Mouse (Mus musculus): ENCODE results near the gene Bves. TPM values are rescaled to one million over a fixed set of nuclear protein-coding genes. Genes with fewer than 3 reads are reported as not detected.

Gene Bves
- polyA plus RNA-seq, 1 experiment from 2014 or later, result 0.75 TPM

DNA sequence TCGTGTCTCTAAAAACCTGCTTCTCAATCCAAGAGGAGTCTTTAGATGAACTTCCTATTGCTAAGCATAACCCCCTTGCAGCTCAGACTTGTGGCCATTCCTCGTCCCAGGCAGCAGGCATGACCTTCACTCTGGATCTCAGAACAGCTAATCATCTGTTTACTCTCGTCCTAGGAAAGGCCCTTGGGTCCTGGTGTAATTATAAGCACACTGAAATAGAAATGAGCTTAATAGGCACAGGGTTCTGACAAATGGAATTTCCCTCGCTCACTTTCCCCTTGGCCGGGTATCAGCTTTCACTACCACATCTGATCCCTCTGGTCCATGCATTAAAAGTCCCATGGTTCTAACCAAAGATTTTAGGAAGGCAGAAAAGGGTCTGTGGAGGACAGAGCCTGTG lies 27.8 kb downstream of the Bves start:
- no peak overlapping the region for H3K27ac ChIP-seq
- H3K9ac ChIP-seq, result no peak overlapping the region
- H3K4me3 ChIP-seq, result no peak overlapping the region
- no peaks in the 10 kb centered on the region for H3K36me3 ChIP-seq (ENCODE audit: poor library complexity, severe bottlenecking)
- no peak overlapping the region for H3K4me2 ChIP-seq
- no peaks in the 10 kb centered on the region for H3K9me3 ChIP-seq (replicated peaks)
- 41% methylated on average over 5 of the region's 5 CpGs for WGBS
- H3K27me3 ChIP-seq, result no peaks in the 10 kb centered on the region
- H3K4me1 ChIP-seq, result peaks cover 14% of the 10 kb centered on the region; the same call in 1 of the 2 replicates
- no peak for ATAC-seq

DNA sequence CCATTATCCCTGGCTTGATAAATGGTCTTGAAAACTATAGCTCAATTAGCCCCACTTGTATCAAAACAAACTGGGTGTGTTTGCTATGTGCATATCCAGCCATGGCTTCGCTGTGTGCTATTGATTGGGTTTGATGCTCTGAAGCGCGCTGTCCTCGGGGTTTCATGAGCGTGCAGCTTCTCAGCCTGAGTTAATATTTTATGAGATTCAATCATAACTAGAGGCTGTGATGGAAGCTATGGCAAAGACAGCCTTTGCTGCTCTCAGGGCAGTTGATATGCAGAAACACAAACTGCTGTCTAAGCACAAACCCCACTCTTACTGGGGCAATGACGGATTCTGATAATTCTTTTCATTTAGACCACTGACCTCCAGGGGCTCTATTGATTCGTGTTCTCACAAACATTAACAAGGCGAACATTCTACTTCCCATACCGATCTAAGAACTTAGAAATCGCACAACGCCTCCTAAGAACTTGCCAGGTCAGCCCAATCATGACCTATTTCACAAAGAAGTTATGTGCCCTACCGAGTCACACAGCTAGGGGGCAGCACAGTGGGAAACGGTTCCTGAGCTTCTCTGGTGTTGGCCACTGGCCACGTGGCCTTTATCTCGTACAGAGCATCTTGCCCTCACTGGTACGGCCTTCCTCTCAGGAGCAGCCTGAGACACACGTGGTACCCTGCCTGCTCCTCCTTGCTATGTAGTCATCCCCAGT lies 31.6 kb downstream of the Bves start:
- no peak overlapping the region for H3K4me3 ChIP-seq
- no peaks in the 10 kb centered on the region for H3K27me3 ChIP-seq
- 87% methylated on average over 17 of the region's 17 CpGs for WGBS
- ATAC-seq, result no peak
- no peaks in the 10 kb centered on the region for H3K36me3 ChIP-seq (ENCODE audit: poor library complexity, severe bottlenecking)
- H3K9me3 ChIP-seq (replicated peaks), result no peaks in the 10 kb centered on the region
- no peak overlapping the region for H3K4me2 ChIP-seq
- H3K9ac ChIP-seq, result no peak overlapping the region
- peaks cover 14% of the 10 kb centered on the region; the same call in 1 of the 2 replicates for H3K4me1 ChIP-seq
- H3K27ac ChIP-seq, result no peak overlapping the region

DNA sequence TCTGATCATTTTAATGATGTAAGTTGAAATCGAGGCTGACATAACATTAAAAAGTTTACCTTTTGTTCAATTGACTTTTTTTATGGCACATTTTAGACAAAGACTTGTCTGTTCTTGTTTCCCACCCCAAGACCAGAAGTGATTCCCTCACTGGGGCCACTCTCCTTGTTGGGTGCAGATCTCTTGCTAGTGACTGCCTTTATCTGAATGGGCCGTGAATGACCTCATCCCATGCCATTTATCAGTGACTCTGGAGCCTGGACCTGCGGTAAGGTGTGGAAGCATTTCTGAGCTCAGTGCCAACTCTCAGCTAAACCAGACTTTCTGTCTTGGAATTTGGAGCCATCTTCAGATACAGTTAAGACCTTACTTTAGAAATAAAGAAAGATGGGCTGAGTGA lies 34.1 kb downstream of the Bves start:
- Histone ChIP-seq H3K9ac (no peak overlapping the region), H3K36me3 (ENCODE audit: poor library complexity, severe bottlenecking) (no peaks in the 10 kb centered on the region), H3K4me2 (no peak overlapping the region), H3K27ac (no peak overlapping the region), H3K4me3 (no peak overlapping the region), H3K4me1 (no peaks in the 10 kb centered on the region), H3K9me3 (replicated peaks) (no peaks in the 10 kb centered on the region), H3K27me3 (no peaks in the 10 kb centered on the region)
- 92% methylated on average over 3 of the region's 3 CpGs for WGBS
- ATAC-seq, result no peak

DNA sequence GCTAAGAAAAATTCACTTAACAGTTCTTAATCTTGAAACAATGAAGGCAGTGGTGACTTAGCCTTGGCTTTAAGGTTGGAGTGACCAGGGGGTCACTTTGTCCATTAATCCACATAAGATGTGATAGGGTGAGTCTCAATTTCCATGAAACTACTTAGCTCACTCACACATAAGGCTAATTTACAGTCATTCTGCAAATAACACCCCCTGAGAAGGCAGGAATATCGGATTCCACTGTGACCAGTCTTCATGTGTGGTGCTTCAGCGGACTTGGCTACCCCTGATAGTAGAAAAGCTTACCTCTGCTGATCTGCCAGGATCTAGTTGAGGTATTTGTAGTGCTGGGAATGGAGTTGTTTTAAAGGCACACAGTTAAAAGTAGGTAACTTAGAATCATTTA lies 35.0 kb downstream of the Bves start:
- Histone ChIP-seq H3K4me3 (no peak overlapping the region), H3K27me3 (no peaks in the 10 kb centered on the region), H3K27ac (no peak overlapping the region), H3K9ac (no peak overlapping the region), H3K36me3 (ENCODE audit: poor library complexity, severe bottlenecking) (no peaks in the 10 kb centered on the region), H3K4me2 (no peak overlapping the region), H3K9me3 (replicated peaks) (no peaks in the 10 kb centered on the region), H3K4me1 (no peaks in the 10 kb centered on the region)
- 83% methylated on average over 2 of the region's 2 CpGs for WGBS
- ATAC-seq, result no peak

DNA sequence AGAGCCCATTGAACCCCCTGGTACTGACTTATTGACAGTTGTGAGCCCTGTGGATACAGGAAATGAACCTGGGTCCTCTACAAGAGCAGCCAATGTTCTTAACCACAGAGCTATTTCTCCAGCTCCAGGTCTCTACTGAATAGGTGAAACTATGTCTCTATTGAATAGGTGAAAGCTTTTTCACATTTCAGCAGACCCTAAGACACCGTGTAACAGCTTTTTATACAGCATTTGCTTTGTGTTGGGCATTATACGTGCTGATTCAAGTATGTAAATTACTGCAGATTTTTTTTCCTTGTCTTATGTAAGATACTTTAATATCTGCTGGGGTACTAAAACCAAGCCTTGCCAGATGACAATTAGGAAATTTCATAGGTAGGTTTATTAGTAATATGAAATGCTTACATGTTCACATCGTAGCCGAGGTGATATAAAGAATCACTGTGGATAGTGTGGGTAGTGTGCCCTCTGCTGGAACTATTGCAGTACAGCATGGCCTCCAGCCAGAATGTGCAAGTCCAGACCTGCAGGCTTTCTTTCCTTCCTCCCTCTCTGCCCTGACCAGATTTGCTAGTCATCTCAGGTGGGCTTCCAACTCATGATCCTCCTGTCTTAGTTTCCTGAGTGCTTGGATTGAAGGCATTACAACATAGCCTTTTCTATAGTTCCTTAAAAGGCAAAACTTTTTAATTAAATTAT lies 37.6 kb downstream of the Bves start:
- Histone ChIP-seq H3K27ac (no peak overlapping the region), H3K4me3 (no peak overlapping the region), H3K27me3 (no peaks in the 10 kb centered on the region), H3K9ac (no peak overlapping the region), H3K36me3 (ENCODE audit: poor library complexity, severe bottlenecking) (no peaks in the 10 kb centered on the region), H3K9me3 (replicated peaks) (no peaks in the 10 kb centered on the region), H3K4me2 (no peak overlapping the region), H3K4me1 (no peaks in the 10 kb centered on the region)
- ATAC-seq, result peak; percentile 87
- 52% methylated on average over 4 of the region's 4 CpGs for WGBS

DNA sequence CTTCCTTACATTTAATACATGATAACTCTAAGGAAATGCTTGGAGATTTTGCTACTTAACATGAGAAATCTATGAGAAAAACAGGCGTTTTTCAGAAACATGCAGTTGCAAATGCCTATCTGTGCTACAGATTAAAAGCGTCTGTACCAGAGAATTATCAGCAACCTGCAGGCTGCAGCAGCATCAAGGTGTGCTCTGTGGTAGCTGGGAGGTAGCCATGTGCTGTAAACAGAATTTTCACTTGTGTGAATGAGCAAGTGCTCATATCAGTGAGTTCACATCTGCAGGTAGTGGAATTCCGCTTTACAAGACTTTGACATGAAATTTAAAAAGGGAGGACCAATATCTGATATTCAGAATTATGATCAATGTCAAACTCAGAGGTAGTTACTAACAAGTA lies 42.7 kb downstream of the Bves start:
- Histone ChIP-seq H3K4me1 (no peaks in the 10 kb centered on the region), H3K36me3 (ENCODE audit: poor library complexity, severe bottlenecking) (no peaks in the 10 kb centered on the region), H3K9ac (no peak overlapping the region), H3K27me3 (no peaks in the 10 kb centered on the region), H3K4me2 (no peak overlapping the region), H3K27ac (no peak overlapping the region), H3K4me3 (no peak overlapping the region), H3K9me3 (replicated peaks) (no peaks in the 10 kb centered on the region)
- ATAC-seq, result no peak
- WGBS, result 92% methylated on average over 3 of the region's 3 CpGs

DNA sequence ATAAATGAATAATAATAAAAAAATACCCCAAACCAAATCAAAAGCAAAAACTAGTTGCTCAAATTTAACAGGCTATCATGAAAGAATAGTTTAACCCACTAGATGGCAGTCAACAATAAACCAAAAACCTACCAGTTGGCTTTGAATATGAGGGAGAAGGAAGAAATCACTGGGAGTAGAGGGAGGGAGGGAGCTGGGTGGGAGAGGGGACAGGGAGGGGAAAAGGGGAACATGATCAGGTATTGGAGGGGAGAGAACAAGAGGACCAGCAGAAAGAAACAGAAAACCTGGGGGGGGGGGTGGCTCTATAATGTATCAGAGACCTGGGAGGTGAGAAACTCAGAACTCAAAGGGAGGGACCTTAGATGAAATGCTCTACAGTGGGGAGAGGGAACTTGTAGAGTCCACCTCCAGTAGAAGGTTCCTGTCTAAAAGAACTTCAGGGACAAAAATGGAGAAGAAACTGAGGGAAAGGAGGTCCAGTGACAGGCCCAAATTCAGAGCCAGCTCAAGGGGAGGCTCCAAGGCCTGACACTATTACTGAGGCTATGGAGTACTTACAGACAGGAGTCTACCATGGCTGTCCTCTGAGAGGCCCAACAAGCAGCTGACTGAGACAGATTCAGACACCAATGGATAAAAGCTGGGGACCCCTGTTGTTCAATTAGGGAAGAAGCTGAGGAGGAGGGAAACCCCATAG lies 46.5 kb downstream of the Bves start:
- H3K4me1 ChIP-seq, result no peaks in the 10 kb centered on the region
- no peaks in the 10 kb centered on the region for H3K27me3 ChIP-seq
- no peak overlapping the region for H3K27ac ChIP-seq
- H3K4me2 ChIP-seq, result no peak overlapping the region
- peak; percentile 70 for ATAC-seq
- H3K36me3 ChIP-seq (ENCODE audit: poor library complexity, severe bottlenecking), result no peaks in the 10 kb centered on the region
- no peak overlapping the region for H3K4me3 ChIP-seq
- H3K9ac ChIP-seq, result no peak overlapping the region
- no peaks in the 10 kb centered on the region for H3K9me3 ChIP-seq (replicated peaks)

DNA sequence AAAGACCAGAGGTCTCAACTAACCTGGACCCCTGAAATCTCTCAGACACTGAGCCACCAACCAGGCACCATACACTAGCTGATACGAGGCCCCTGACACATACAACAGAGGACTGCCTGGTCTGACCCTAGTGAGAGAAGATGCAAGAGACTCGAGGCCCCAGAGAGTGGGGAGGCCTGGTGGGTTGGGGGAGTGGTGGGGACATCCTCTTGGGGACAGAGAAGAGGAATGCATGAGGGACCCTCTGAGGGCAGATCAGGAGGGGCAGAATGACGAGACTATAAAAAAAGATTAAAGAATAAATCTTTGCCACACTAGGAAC lies 47.0 kb downstream of the Bves start:
- no peak for ATAC-seq
- H3K9ac ChIP-seq, result no peak overlapping the region
- no peak overlapping the region for H3K4me2 ChIP-seq
- H3K4me3 ChIP-seq, result no peak overlapping the region
- H3K9me3 ChIP-seq (replicated peaks), result no peaks in the 10 kb centered on the region
- H3K27me3 ChIP-seq, result no peaks in the 10 kb centered on the region
- no peaks in the 10 kb centered on the region for H3K36me3 ChIP-seq (ENCODE audit: poor library complexity, severe bottlenecking)
- no peak overlapping the region for H3K27ac ChIP-seq
- no peaks in the 10 kb centered on the region for H3K4me1 ChIP-seq
- 61% methylated on average over 3 of the region's 3 CpGs for WGBS

DNA sequence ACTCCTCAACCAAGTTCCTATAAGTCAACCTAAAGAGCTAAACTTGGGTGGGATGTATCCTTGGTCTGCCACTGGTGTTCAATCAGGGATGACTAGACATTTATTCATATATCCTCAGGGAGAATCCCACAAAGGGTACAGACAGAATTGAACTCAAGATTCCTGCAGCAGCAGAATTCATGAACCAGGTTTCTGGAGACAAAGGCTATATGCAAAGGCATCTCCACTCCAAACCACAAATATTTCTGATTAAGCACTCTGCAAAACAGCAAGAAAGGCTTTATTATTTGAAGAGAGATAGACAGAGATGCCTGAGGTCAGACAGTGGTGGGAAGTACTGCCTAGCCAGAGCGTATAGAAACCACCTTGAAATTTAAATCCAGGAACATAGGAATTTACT lies 62.6 kb downstream of the Bves start:
- Histone ChIP-seq H3K9ac (no peak overlapping the region), H3K4me2 (no peak overlapping the region), H3K27me3 (no peaks in the 10 kb centered on the region), H3K4me3 (no peak overlapping the region), H3K9me3 (replicated peaks) (no peaks in the 10 kb centered on the region), H3K4me1 (no peaks in the 10 kb centered on the region), H3K36me3 (ENCODE audit: poor library complexity, severe bottlenecking) (no peaks in the 10 kb centered on the region), H3K27ac (no peak overlapping the region)
- 81% methylated on average over 1 of the region's 1 CpGs for WGBS
- ATAC-seq, result no peak

DNA sequence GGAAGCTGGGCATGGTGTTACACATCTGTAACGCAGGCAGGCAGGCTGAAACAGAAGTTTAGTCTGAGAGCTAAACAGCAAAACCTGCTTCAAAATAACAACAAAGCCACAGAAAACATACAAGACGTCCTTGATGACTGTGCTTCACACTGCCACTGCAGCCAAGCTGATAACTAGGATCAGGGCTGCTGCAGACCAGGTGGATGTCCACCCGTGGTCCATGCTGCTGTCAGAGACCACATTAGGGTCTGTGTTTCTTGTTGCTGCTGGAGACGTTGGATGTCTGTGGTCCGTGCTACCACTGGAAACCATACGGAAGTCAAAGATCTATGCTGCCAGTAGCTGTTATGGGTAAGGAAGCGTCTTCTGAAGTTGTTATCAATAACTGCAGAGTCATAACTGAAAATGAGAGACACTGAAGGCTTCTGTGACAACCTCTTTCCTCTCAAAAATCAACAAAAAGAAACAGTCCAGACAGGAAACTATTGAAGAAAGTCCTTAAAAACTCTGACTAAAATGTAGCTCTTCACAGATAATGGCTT lies 64.2 kb downstream of the Bves start:
- Histone ChIP-seq H3K4me1 (no peaks in the 10 kb centered on the region), H3K4me3 (no peak overlapping the region), H3K9me3 (replicated peaks) (no peaks in the 10 kb centered on the region), H3K36me3 (ENCODE audit: poor library complexity, severe bottlenecking) (no peaks in the 10 kb centered on the region), H3K27ac (no peak overlapping the region), H3K9ac (no peak overlapping the region), H3K27me3 (no peaks in the 10 kb centered on the region), H3K4me2 (no peak overlapping the region)
- no peak for ATAC-seq
- WGBS, result 83% methylated on average over 7 of the region's 7 CpGs

DNA sequence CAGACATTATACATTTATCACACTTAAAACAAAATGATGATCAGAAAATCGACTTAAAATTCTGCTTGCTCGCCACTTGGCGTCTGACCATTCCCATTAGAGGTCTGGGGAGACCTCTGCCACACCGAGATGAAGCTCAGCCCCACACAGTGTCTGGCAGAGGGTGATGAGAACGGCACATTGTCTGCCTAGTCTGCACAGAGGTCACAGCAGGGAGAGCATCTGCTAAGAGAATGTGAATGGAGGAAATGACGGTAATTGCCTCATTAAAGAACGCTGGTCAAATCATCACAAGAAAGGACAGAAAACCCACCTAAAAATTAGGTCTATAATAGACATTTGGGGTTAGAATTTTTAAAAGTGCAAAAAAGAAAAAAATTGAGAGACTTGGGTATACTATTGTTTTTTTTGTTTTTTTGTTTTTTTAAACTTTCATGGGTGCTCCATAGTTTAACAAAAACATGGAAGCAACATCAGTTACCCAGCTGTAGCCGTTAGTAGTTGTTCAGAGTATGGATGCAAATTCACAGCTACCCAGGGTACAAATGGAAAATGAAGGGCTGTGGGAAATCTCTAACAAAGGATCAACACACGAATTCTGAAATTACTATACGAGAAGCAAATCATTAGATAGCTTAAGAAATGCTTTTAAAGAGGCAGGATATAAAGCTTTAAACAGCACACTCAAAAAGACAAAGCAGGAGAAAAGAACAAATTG lies 75.2 kb downstream of the Bves start:
- WGBS, result 5% methylated on average over 10 of the region's 10 CpGs

DNA sequence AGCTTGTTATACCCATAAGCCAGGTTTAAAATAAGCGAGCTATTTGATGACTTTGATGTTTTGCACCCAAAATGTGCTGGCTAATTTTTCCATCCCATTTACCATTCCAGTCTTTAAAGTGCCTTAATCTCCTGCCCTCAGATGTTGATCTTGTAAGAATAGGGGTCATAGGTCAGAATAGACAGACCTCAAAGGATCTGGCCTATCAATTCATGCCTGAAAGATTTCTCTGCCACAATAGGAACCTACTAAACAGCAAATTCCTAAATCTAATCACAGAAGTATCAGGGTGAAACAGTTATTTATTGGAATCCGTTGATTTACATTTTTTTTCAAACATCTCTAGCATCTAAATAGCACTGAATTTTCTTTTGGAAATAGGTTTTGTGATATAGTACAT lies 76.2 kb downstream of the Bves start:
- 8% methylated on average over 2 of the region's 2 CpGs for WGBS
- H3K36me3 ChIP-seq (ENCODE audit: poor library complexity, severe bottlenecking), result no peaks in the 10 kb centered on the region
- no peak for ATAC-seq
- no peaks in the 10 kb centered on the region for H3K27me3 ChIP-seq
- H3K9me3 ChIP-seq (replicated peaks), result no peaks in the 10 kb centered on the region
- no peak overlapping the region for H3K9ac ChIP-seq
- no peak overlapping the region for H3K4me2 ChIP-seq
- peaks cover 10% of the 10 kb centered on the region for H3K4me1 ChIP-seq
- no peak overlapping the region for H3K4me3 ChIP-seq
- no peak overlapping the region for H3K27ac ChIP-seq

More for the DNA sequence above, 75.2 kb downstream of the Bves start:
- peak; percentile 93 for ATAC-seq
- H3K27ac ChIP-seq, result peak overlapping the region; percentile 52
- H3K27me3 ChIP-seq, result no peaks in the 10 kb centered on the region
- peaks cover 10% of the 10 kb centered on the region for H3K4me1 ChIP-seq
- no peak overlapping the region for H3K4me3 ChIP-seq
- H3K36me3 ChIP-seq (ENCODE audit: poor library complexity, severe bottlenecking), result no peaks in the 10 kb centered on the region
- no peaks in the 10 kb centered on the region for H3K9me3 ChIP-seq (replicated peaks)
- no peak overlapping the region for H3K9ac ChIP-seq
- no peak overlapping the region for H3K4me2 ChIP-seq
